Mouse (Mus musculus) embryo, embryonic 11 days (tissue): Measurements from ENCODE around the gene Nhp2.

Source experiments
- DNase-seq: peaks from one replicate; pipeline ENCODE4 v3.0.0-alpha.2; 2015

The Nhp2 gene

GRCm38 (mm10) chr11:51635525-51636322 lies 16.2 kb downstream of the Nhp2 start, which contains the start of gene Rmnd5b:
TSS of gene Rmnd5b (minus strand) at chr11:51635896.
- peak; percentile 90 for DNase-seq

DNA sequence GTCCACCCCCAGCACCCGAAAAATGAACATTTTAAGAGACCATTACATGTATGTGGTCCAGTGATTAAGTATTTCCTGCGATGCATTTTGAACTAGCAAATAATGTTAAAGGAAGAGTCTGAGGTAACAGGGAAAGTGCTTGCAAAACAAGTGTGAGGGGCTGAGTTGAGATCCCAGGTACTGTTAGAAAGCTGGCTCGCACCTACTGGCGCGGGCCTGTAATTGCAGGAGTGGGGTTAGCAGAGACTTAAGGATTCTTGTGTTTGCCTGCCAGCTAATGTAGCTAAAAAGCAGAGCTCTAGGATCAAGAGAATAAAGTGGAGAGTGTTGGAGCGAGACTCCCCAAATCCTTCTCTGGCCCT lies 16.8 kb downstream of the Nhp2 start:
- peak; percentile 86 for DNase-seq

DNA sequence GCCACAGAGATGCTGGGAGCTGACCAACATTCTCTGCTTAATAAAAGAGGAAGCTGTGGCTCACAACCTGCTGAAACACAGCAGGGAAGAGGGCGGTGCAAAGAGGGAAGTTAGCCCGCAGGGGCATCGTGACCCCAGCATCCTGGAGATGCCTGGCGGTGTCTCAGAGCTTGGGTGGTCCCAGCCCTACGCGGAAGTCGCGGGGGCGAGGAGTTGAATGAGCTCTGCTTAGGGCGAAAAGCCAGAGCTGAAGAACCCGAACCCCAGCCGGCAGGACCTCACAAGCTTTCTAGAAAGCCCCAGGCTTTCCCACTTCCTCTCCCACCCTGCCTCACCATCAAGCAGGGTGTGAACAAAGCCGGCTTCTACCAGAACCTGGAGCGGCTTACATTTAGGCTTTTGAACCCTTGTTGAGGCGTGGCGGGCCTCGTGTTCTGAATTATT lies 18.5 kb downstream of the Nhp2 start:
- DNase-seq, result peak; percentile 85

DNA sequence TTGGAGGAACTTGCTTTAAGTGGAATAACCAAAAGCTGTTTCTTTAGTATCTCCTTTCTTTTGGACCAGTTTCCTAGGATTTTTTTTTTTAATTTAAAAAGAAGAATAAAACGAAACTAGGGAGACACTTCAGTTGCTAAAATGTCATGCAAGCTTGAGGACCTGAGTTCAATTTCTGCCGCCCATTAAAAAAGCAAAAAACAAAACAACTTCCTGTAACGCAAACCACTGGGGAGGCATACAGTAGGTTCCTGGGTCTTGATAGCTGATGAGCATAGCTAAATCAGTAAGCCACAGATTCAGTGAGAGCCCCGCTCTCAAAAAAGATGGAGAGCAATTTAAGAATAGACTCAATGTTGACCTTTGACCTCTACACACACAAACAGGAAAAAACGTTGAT lies 19.0 kb downstream of the Nhp2 start:
- DNase-seq, result no peak

DNA sequence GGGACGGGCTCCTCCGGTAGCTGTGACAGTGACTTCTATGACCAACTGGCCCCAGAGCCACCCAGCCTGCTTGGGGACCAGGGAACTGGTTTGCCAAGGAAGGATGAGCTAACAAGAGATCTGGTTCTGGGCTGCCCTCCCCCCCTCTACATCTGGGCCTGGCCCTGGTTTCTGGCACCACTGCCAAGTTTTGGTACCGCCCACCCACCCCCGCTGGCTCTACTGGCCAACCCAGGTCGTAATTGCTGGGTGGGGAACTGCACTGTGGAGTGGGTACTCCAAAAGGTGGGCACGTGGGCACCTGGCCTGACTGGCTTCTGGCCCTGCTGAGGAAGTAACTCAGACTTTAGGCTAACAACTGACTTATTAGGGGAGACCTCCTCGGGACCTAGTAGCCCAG lies 21.2 kb downstream of the Nhp2 start:
- no peak for DNase-seq

DNA sequence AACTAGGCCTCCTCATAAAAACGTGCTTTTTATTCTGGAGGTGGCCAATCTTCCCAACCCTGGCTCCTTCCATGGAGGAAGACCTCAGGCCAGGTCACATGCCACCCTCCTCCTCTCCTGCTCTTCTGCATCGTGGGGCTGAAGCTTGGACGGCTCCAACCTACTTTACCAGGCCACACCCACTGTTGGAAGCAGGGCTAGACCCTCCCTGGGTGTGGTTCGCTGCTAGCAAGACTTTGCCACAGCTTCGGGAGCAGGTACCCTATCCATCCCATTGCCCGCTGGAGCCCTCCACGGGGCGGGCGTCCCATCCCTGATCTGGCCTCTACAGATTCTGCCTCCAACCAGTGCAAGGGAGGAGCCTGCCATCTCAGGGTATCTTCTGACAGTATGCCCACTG lies 23.7 kb downstream of the Nhp2 start:
- DNase-seq, result no peak

- DNase-seq, result no peak
Observed at GRCm38 (mm10) chr11:51643761-51644160, 24.2 kb downstream of the Nhp2 start.

DNA sequence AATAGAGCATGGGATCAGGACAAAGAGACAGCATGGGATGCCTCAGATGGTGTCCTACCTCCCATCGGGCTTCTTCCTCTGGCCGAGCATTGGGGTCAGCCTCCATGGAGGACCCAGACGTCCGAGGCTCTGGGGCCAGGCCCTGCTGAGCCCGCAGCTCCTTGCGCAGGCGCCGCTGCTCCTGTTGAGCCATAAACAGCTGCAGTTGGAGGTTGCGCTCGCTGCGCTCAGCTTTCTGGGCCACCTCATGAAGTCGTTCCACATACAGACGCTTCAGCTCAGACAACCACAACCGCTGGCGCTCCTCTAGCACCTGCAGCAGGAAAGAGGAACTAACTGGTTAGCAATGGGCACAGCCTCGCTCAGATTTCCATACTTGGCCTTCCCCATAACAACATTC lies 24.7 kb downstream of the Nhp2 start:
- no peak for DNase-seq

DNA sequence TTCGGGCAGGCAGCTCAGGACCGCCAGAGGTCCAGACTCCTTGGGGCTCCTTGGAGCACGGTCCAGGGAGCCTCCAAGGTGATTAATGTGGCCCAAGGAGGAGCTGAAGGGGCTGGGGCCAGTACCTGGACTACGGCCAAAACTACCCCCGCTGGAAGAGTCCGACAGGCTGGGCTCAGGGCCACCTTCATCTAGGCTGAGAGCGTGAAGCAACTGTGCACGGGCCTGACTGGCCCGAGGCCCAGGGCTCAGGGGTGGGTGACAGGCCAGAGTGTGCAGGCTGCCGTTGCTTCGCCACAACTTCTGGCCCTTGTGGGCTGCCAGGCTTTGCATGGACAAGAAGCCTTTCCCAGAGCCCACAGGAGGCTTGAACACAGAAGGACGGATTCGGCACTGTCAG lies 25.8 kb downstream of the Nhp2 start:
- DNase-seq, result no peak

GRCm38 (mm10) chr11:51646245-51646644 lies 26.7 kb downstream of the Nhp2 start:
- DNase-seq, result no peak

DNA sequence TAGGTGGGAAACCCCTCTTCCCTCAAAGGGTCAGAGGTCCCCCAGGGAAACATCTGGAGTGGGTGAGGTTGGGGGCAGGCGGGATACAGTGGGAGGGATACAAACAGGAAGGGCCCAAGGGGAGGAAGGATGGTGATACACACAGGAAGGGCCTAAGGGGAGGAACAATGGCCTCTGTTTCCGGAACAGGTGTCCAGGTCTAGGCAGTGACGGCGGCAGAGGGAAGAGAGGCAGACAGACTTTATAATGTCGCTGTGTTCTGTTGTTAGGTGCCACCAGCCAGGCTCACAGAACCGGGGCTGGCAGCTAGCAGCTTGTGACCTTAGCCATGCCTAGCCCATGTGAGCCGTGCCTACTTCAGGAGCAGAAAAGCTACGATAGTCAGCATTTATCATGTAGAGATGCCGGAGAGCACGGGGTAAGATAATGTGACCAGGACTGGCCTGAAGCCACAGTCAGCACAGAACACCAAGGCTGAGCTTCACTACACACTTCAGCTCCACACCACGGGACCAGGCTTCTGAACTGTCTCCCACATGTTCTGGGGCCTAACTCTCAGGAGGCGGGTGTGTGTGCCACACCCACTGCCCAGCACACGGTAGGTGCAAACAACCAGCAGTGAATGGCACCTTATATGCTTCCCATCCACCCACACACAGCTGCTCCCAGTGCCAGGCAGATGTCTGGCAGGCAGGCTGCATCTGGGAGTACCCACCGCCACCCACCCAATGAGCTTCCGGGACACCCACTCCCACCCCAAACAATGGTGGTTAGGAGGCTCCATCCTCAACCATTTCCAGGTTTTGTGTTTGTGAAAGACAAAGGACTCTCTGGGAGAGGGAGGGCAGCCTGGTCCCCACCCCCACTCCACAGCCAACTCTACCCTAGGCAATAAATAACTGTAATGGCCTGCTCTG lies 27.5 kb downstream of the Nhp2 start:
- peak; percentile 18 for DNase-seq

DNA sequence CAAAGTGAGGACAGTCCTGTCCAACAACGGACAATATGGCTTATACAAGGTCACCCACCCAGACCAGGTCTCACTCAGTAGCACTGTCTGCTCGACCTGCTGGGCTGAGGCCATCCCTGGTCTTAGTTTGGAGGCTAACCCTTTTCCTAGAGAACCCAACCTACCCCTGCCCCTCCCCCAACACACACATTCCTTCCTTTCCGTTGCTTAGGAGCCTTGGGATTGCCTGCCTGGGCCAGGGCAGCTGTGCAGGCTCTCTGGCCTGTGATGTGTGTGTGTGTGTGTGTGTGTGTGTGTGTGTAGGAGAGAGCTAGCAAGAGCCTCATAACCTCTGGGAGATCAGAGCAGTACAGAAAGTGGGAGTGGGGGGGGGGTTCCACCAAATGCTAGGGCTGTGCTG lies 29.0 kb downstream of the Nhp2 start:
- peak; percentile 83 for DNase-seq

- no peak for DNase-seq
Observed at GRCm38 (mm10) chr11:51649111-51649888, 29.8 kb downstream of the Nhp2 start.

DNA sequence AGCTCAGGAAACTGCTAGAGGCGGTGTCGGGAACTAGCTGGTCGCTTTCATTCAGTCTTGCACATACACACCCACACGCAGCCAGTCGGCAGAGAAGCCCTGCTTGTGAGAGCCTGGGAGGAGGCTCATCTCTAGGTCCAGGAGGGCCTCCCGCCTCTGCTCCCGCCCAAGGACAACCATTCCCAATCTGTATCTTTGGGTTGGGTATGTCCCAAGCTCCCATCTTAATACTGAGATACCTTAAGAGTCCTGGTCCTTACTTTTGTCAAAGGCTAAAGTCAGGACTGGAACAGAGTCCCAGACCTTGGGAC lies 30.3 kb downstream of the Nhp2 start:
- peak; percentile 51 for DNase-seq

GRCm38 (mm10) chr11:51650261-51650660 lies 30.7 kb downstream of the Nhp2 start:
- peak; percentile 35 for DNase-seq

GRCm38 (mm10) chr11:51650691-51651515 lies 31.4 kb downstream of the Nhp2 start, which contains the start of the genes N4bp3 and D930048N14Rik:
TSS of gene N4bp3 (minus strand) at chr11:51650842.
TSS of gene D930048N14Rik (plus strand) at chr11:51650954.
- DNase-seq, result peak; percentile 88

DNA sequence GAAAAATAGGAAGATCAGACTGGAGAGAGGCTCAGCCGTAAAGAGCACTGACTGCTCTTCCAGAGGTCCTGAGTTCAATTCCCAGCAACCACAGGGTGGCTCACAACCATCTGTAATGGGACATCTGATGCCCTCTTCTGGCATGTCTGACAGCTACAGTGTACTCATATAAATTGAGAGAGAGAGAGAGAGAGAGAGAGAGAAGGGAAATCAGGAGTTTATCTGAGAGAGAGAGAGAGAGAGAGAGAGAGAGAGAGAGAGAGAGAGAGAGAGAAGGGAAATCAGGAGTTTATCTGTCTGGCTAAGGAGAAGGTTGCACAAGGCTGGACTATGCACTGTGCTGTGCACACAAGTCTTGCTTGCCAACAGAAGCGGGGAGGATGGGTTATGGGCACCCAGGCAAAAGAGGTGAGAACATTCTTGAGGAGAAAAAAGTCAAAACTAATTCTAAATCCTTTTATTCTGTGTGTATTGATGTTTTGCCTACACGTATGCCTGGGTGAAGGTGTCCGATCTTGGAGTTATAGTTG lies 33.4 kb downstream of the Nhp2 start:
- DNase-seq, result no peak

GRCm38 (mm10) chr11:51653736-51654135 lies 34.2 kb downstream of the Nhp2 start:
- no peak for DNase-seq

- DNase-seq, result no peak
Observed at GRCm38 (mm10) chr11:51654891-51655290, 35.4 kb downstream of the Nhp2 start.

DNA sequence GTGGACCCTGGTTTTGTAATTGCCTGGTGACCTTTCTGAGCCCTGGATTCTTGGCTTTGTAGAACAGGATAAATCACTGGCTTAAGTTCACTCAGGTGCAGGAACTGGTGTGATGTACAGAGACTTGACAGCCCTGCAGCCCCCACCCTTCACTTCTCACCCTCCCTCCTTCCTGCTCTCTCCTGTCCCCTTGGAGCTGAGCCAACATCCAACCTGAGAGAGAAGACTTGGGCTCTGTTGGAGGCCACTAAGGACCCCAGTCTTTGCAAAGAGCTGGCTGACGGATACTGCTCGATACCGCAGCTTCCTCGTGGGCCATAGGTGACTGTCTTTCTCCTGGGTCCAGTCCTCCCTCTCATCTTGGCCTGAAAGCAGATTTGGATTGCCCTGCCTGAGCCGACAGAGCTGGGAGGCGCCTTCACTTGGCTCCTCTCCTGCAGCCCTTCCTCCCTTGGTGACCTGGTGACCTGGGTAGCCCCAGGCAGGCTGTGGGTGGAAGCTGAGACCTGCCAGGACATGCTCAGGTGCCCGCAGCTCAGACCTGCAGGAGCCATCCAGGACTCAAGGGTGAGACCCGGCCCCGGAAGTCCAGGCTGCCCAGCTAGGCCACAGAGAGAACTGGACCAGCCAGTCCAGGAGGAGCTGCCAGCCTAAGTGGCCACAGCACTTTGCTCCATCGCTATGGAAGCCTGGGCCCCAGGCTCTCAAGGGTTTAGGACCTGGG lies 37.4 kb downstream of the Nhp2 start:
- DNase-seq, result no peak

- no peak for DNase-seq
Observed at GRCm38 (mm10) chr11:51658291-51658690, 38.8 kb downstream of the Nhp2 start.
